Mouse (Mus musculus): Measurements from ENCODE around the gene Lingo3.

- TF ChIP-seq CTCF (IDR thresholded peaks at IDR 0.05; ENCODE audit: insufficient read depth, low read length) (no peak), POLR2A (IDR thresholded peaks at IDR 0.05; ENCODE audit: borderline replicate concordance, extremely low read depth, low read depth, low read length) (no peak)
These were observed 44.7 kb downstream of the Lingo3 start for GRCm38 (mm10) chr10:80799070-80799566.
